Mouse (Mus musculus) G1E (cell line): ENCODE results near the gene Glis2.

Experiments used
- CTCF ChIP-seq: IDR thresholded peaks from 2 replicates; pipeline ENCODE4 v1.5.1; 2012; ENCODE audit warnings: low read depth, low read length, inconsistent platforms, mixed read lengths
- GATA1 ChIP-seq: IDR thresholded peaks from 2 replicates; pipeline ENCODE4 v1.6.1; 2012; ENCODE audit warnings: borderline replicate concordance, low read length, inconsistent platforms, mixed read lengths
- GATA2 ChIP-seq: IDR thresholded peaks from 2 replicates; pipeline ENCODE4 v1.6.1; 2012; ENCODE audit warnings: low read depth, low read length, inconsistent platforms, borderline replicate concordance
- POLR2AphosphoS5 ChIP-seq: IDR thresholded peaks from 2 replicates; pipeline ENCODE4 v1.6.1; 2012; ENCODE audit warnings: low read depth, low read length, inconsistent platforms; ENCODE audit not compliant: insufficient replicate concordance
- TAL1 ChIP-seq: conservative IDR thresholded peaks from 2 replicates; pipeline ENCODE4 v1.6.1; 2012; ENCODE audit warnings: low read depth, low read length, inconsistent platforms, mixed read lengths

DNA sequence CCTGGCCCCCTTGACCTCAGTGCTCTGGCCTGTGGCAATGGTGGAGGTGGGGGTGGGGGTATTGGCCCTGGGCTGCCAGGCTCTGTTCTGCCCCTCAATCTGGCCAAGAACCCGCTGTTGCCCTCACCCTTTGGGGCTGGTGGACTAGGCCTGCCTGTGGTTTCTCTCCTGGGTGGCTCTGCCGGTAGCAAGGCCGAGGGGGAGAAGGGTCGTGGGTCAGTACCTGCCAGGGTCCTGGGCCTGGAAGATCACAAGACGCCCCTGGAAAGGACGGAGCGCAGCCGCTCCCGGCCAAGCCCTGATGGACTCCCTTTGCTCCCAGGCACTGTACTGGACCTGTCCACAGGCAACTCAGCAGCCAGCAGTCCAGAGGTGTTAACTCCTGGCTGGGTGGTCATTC is 19.2 kb downstream of the Glis2 start:
- TF ChIP-seq CTCF (no peak), GATA1 (no peak), TAL1 (no peak), POLR2AphosphoS5 (no peak), GATA2 (no peak)
